Mouse (Mus musculus): ENCODE data around the gene Pars2.

The Pars2 gene

GRCm38 (mm10) chr4:106650833-106651527, at the start of gene Pars2:
Gene Pars2 (plus strand): TSS chr4:106651069.
- 3% methylated on average over 40 of the region's 40 CpGs for WGBS

- 50% methylated on average over 18 of the region's 18 CpGs for WGBS
Observed at GRCm38 (mm10) chr4:106606639-106607554, 44.0 kb upstream of the Pars2 start.

- WGBS = 85% methylated on average over 1 of the region's 1 CpGs
Observed at GRCm38 (mm10) chr4:106607905-106608304, 43.0 kb upstream of the Pars2 start.

- WGBS = 83% methylated on average over 8 of the region's 8 CpGs
Observed at GRCm38 (mm10) chr4:106613105-106613504, 37.8 kb upstream of the Pars2 start.

GRCm38 (mm10) chr4:106613560-106613959, 37.3 kb upstream of the Pars2 start:
- 52% methylated on average over 3 of the region's 3 CpGs for WGBS

GRCm38 (mm10) chr4:106614180-106614797, 36.6 kb upstream of the Pars2 start:
- 45% methylated on average over 7 of the region's 7 CpGs for WGBS

GRCm38 (mm10) chr4:106614881-106615280, 36.0 kb upstream of the Pars2 start:
- WGBS = 77% methylated on average over 9 of the region's 9 CpGs

- WGBS = 82% methylated on average over 12 of the region's 12 CpGs
Observed at GRCm38 (mm10) chr4:106615637-106616036, 35.2 kb upstream of the Pars2 start.

GRCm38 (mm10) chr4:106617056-106617455, 33.8 kb upstream of the Pars2 start, which contains the start of gene Lexm:
Gene Lexm (minus strand): TSS chr4:106617241.
- 2% methylated on average over 18 of the region's 19 CpGs for WGBS

- 88% methylated on average over 4 of the region's 4 CpGs for WGBS
Observed at GRCm38 (mm10) chr4:106618898-106619297, 32.0 kb upstream of the Pars2 start.

- WGBS = 83% methylated on average over 3 of the region's 3 CpGs
Observed at GRCm38 (mm10) chr4:106621428-106621827, 29.4 kb upstream of the Pars2 start.

- WGBS = 44% methylated on average over 16 of the region's 16 CpGs
Observed at GRCm38 (mm10) chr4:106622030-106622493, 28.8 kb upstream of the Pars2 start, which contains the start of gene Ttc22. Gene Ttc22 (plus strand): TSS chr4:106622432.

GRCm38 (mm10) chr4:106622712-106623111, 28.2 kb upstream of the Pars2 start:
- 37% methylated on average over 27 of the region's 28 CpGs for WGBS

GRCm38 (mm10) chr4:106624271-106624670, 26.6 kb upstream of the Pars2 start:
- 91% methylated on average over 10 of the region's 10 CpGs for WGBS

GRCm38 (mm10) chr4:106627809-106628208, 23.1 kb upstream of the Pars2 start:
- 58% methylated on average over 5 of the region's 5 CpGs for WGBS

GRCm38 (mm10) chr4:106628650-106629360, 22.1 kb upstream of the Pars2 start:
- 73% methylated on average over 9 of the region's 9 CpGs for WGBS

- WGBS = 73% methylated on average over 5 of the region's 5 CpGs
Observed at GRCm38 (mm10) chr4:106629374-106629773, 21.5 kb upstream of the Pars2 start.

GRCm38 (mm10) chr4:106630333-106631220, 20.3 kb upstream of the Pars2 start:
- WGBS = 8% methylated on average over 14 of the region's 14 CpGs

GRCm38 (mm10) chr4:106632313-106632712, 18.6 kb upstream of the Pars2 start:
- 38% methylated on average over 1 of the region's 3 CpGs for WGBS
